Mouse (Mus musculus) forebrain, embryonic 11.5 days (tissue): ENCODE measurements around the gene Selplg. TPM values are rescaled to one million over a fixed set of nuclear protein-coding genes. Genes with fewer than 3 reads are reported as not detected.

Experiments
- ATAC-seq: fragments of 200-750 bp; cut with Nextera tagmentation; replicated peaks from 2 replicates; pipeline ENCODE4 v1.8.0; 2017; ENCODE audit warnings: moderate TSS enrichment; ENCODE audit not compliant: low FRiP score
- DNase-seq: peaks from one replicate; pipeline ENCODE4 v3.0.0-alpha.2; 2017; ENCODE audit warnings: low spot score
- H3K27ac ChIP-seq: fragments of 300-500 bp; sonication (generic); 2 replicates; pipeline ENCODE4 v1.5.1; 2014; ENCODE audit warnings: low read depth, low read length
- H3K27me3 ChIP-seq: fragments of 300-500 bp; sonication (generic); 2 replicates; pipeline ENCODE4 v1.6.1; 2014; ENCODE audit warnings: mild to moderate bottlenecking, low read length, mixed read lengths; ENCODE audit not compliant: control insufficient read depth, insufficient read depth
- H3K36me3 ChIP-seq: fragments of 300-500 bp; sonication (generic); 2 replicates; pipeline ENCODE4 v1.6.1; 2014; ENCODE audit warnings: mild to moderate bottlenecking, low read length, moderate library complexity, mixed read lengths; ENCODE audit not compliant: control insufficient read depth, insufficient read depth
- H3K4me1 ChIP-seq: fragments of 300-500 bp; sonication (generic); replicated peaks from 2 replicates; pipeline ENCODE4 v1.6.1; 2014; ENCODE audit warnings: low read length, mixed read lengths; ENCODE audit not compliant: control insufficient read depth, insufficient read depth
- H3K4me2 ChIP-seq: fragments of 300-500 bp; sonication (generic); 2 replicates; pipeline ENCODE4 v1.6.1; 2014; ENCODE audit warnings: low read depth, mild to moderate bottlenecking, low read length, moderate library complexity, mixed read lengths; ENCODE audit not compliant: severe bottlenecking
- H3K4me3 ChIP-seq: fragments of 300-500 bp; sonication (generic); 2 replicates; pipeline ENCODE4 v1.5.1; 2014; ENCODE audit warnings: low read depth, low read length
- H3K9ac ChIP-seq: fragments of 300-500 bp; sonication (generic); 2 replicates; pipeline ENCODE4 v1.6.1; 2014; ENCODE audit warnings: low read length
- H3K9me3 ChIP-seq: fragments of 300-500 bp; sonication (generic); 2 replicates; pipeline ENCODE4 v1.6.1; 2016; ENCODE audit warnings: low read length, mixed read lengths; ENCODE audit not compliant: control insufficient read depth
- WGBS: fragments of 180-500 bp; shearing (Covaris S2); extraction: QIAGEN DNeasy Blood & Tissue Kit; methylation state at CpG from one replicate; pipeline ENCODE4 v1.1.7; 2014; 5-methylcytosine and 5-hydroxymethylcytosine counted together
- polyA plus RNA-seq: library from polyadenylated mRNA; unstranded; fragments of >200 nt; fragmentation: Nextera tagmentation; extraction: Ambion mirVana; gene quantifications from 2 replicates; pipeline ENCODE4 v1.2.1, GENCODE M21; 2014

Selplg gene
- polyA plus RNA-seq, 1 experiment from 2014 or later = 0.67 TPM

- H3K36me3 ChIP-seq = peaks cover 3% of the 10 kb centered on the region; the same call in 1 of the 2 replicates
- ATAC-seq = peak; percentile 83
- peak overlapping the region; percentile 48 for H3K9ac ChIP-seq
- H3K27me3 ChIP-seq = no peaks in the 10 kb centered on the region
- peak; percentile 92 for DNase-seq
- peak overlapping the region; percentile 36; the same call in 1 of the 2 replicates for H3K4me2 ChIP-seq
- H3K27ac ChIP-seq = peak overlapping the region; percentile 99
- 0 out of 2 replicates have a peak overlapping the region, but pooled peaks have one; percentile 6 for H3K4me3 ChIP-seq
- peaks cover 48% of the 10 kb centered on the region for H3K4me1 ChIP-seq
- H3K9me3 ChIP-seq = no peaks in the 10 kb centered on the region
- WGBS = 4% methylated on average over 13 of the region's 15 CpGs
Observed at GRCm38 (mm10) chr5:113872936-113873912, 40.8 kb upstream of the Selplg start.

- H3K9ac ChIP-seq = peak overlapping the region; percentile 10; the same call in 1 of the 2 replicates
- peak overlapping the region; percentile 99 for H3K27ac ChIP-seq
- H3K36me3 ChIP-seq = peaks cover 3% of the 10 kb centered on the region; the same call in 1 of the 2 replicates
- H3K9me3 ChIP-seq = no peaks in the 10 kb centered on the region
- no peak overlapping the region for H3K4me2 ChIP-seq
- no peaks in the 10 kb centered on the region for H3K27me3 ChIP-seq
- DNase-seq (no peak), ATAC-seq (no peak)
- no peak overlapping the region for H3K4me3 ChIP-seq
- 80% methylated on average over 7 of the region's 7 CpGs for WGBS
- peaks cover 48% of the 10 kb centered on the region for H3K4me1 ChIP-seq
Observed at GRCm38 (mm10) chr5:113871903-113872548, 39.6 kb upstream of the Selplg start.

GRCm38 (mm10) chr5:113870393-113871040 lies 38.1 kb upstream of the Selplg start:
- ATAC-seq (no peak), DNase-seq (no peak)
- no peak overlapping the region for H3K4me3 ChIP-seq
- H3K36me3 ChIP-seq = peaks cover under 1% of the 10 kb centered on the region; the same call in 1 of the 2 replicates
- 0 out of 2 replicates have a peak overlapping the region, but pooled peaks have one; percentile 27 for H3K9ac ChIP-seq
- H3K4me1 ChIP-seq = peaks cover 48% of the 10 kb centered on the region
- no peak overlapping the region for H3K4me2 ChIP-seq
- H3K27ac ChIP-seq = peak overlapping the region; percentile 48
- H3K27me3 ChIP-seq = no peaks in the 10 kb centered on the region
- no peaks in the 10 kb centered on the region for H3K9me3 ChIP-seq
- WGBS = 43% methylated on average over 21 of the region's 21 CpGs

- H3K4me3 ChIP-seq = no peak overlapping the region
- H3K9ac ChIP-seq = no peak overlapping the region
- 76% methylated on average over 11 of the region's 11 CpGs for WGBS
- H3K27ac ChIP-seq = peak overlapping the region; percentile 4; the same call in 1 of the 2 replicates
- no peak overlapping the region for H3K4me2 ChIP-seq
- no peak for ATAC-seq
- no peaks in the 10 kb centered on the region for H3K9me3 ChIP-seq
- peaks cover 40% of the 10 kb centered on the region for H3K4me1 ChIP-seq
- no peaks in the 10 kb centered on the region for H3K27me3 ChIP-seq
- DNase-seq = no peak
- H3K36me3 ChIP-seq = no peaks in the 10 kb centered on the region
Observed at GRCm38 (mm10) chr5:113869132-113869531, 36.7 kb upstream of the Selplg start.

GRCm38 (mm10) chr5:113864992-113865391 lies 32.5 kb upstream of the Selplg start:
- no peak for DNase-seq
- Histone ChIP-seq H3K9me3 (no peaks in the 10 kb centered on the region), H3K4me3 (no peak overlapping the region), H3K36me3 (no peaks in the 10 kb centered on the region), H3K27me3 (no peaks in the 10 kb centered on the region), H3K27ac (no peak overlapping the region), H3K4me2 (no peak overlapping the region), H3K4me1 (peaks cover 4% of the 10 kb centered on the region; the same call in 1 of the 2 replicates), H3K9ac (no peak overlapping the region)
- WGBS = 88% methylated on average over 6 of the region's 6 CpGs
- ATAC-seq = no peak

GRCm38 (mm10) chr5:113863994-113864393 lies 31.6 kb upstream of the Selplg start:
- no peak overlapping the region for H3K4me2 ChIP-seq
- no peak overlapping the region for H3K9ac ChIP-seq
- H3K27me3 ChIP-seq = no peaks in the 10 kb centered on the region
- H3K36me3 ChIP-seq = no peaks in the 10 kb centered on the region
- no peak for ATAC-seq
- H3K9me3 ChIP-seq = no peaks in the 10 kb centered on the region
- 97% methylated on average over 12 of the region's 12 CpGs for WGBS
- DNase-seq = no peak
- no peak overlapping the region for H3K4me3 ChIP-seq
- peak overlapping the region; percentile 1; the same call in 1 of the 2 replicates for H3K27ac ChIP-seq
- H3K4me1 ChIP-seq = no peaks in the 10 kb centered on the region; the same call in 1 of the 2 replicates

- no peaks in the 10 kb centered on the region; the same call in 1 of the 2 replicates for H3K4me1 ChIP-seq
- H3K27ac ChIP-seq = peak overlapping the region; percentile 3; the same call in 1 of the 2 replicates
- no peak for ATAC-seq
Observed at GRCm38 (mm10) chr5:113862418-113862817, 30.0 kb upstream of the Selplg start.

GRCm38 (mm10) chr5:113861294-113861693 lies 28.9 kb upstream of the Selplg start:
- 96% methylated on average over 8 of the region's 8 CpGs for WGBS
- Histone ChIP-seq H3K9ac (no peak overlapping the region), H3K4me1 (no peaks in the 10 kb centered on the region; the same call in 1 of the 2 replicates), H3K4me3 (no peak overlapping the region), H3K9me3 (no peaks in the 10 kb centered on the region), H3K27ac (no peak overlapping the region), H3K36me3 (no peaks in the 10 kb centered on the region), H3K27me3 (no peaks in the 10 kb centered on the region), H3K4me2 (no peak overlapping the region)
- DNase-seq (peak; percentile 66), ATAC-seq (no peak)

More at GRCm38 (mm10) chr5:113862418-113862817, 30.0 kb upstream of the Selplg start:
- H3K4me3 ChIP-seq = no peak overlapping the region
- H3K9me3 ChIP-seq = no peaks in the 10 kb centered on the region
- no peak overlapping the region for H3K9ac ChIP-seq
- H3K36me3 ChIP-seq = no peaks in the 10 kb centered on the region
- no peak overlapping the region for H3K4me2 ChIP-seq
- no peaks in the 10 kb centered on the region for H3K27me3 ChIP-seq
- 86% methylated on average over 4 of the region's 4 CpGs for WGBS
- DNase-seq = no peak
